In the genomic region with DNA sequence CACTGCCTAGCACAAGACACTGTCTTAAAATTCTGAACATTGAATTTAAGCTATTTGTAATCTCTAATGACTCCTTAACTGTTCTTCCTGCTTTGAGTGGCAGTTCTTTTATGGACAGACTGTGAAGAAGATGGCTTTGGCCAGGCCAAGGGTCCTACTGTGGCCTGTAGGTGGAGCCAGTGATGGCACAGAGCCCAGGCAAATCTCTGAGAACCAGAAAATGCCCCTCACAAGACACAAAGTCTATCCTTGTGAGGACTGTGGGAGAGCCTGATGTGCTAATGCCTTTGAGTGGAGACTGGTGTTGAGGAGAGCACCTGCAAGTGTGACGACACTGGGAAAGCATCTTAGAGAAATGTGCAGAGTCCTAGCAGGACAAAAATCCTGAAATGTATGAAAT, we compare ENCODE assay signal across 18 mouse cellular contexts. TPM values are rescaled to one million over a fixed set of nuclear protein-coding genes. Genes with fewer than 3 reads are reported as not detected.
DNase-seq lines count a peak whose midpoint lies in the region; ATAC-seq and TF ChIP-seq lines count a peak whose summit lies in the region.
"Had no signal": no experiment of that assay in that cellular context is flagged by ENCODE, and none has a peak within 500 bp of the region (broad histone marks: within the 10 kb centered on the region; RNA-seq: fewer than 3 reads in every experiment).

No protein-coding gene starts in this region.

- peak; percentile 45 for TF ChIP-seq CTCF in hindbrain, postnatal 0 days (IDR thresholded peaks at IDR 0.05; ENCODE audit: low read depth)
- peak; percentile 38 for TF ChIP-seq CTCF in liver, embryonic 14.5 days (IDR thresholded peaks at IDR 0.05; ENCODE audit: low read depth)
- TF ChIP-seq CTCF in MEL (IDR thresholded peaks at IDR 0.05 in 2 of 3, conservative IDR thresholded peaks at IDR 0.05 in 1 of 3; ENCODE audit: control insufficient read depth in 1 of 3, insufficient read depth in 1 of 3, low read depth in 2 of 3, low read length in 3 of 3, poor library complexity in 1 of 3, severe bottlenecking in 1 of 3), result peak; percentile 20 to 49 (median 32)

- TF ChIP-seq EP300 in liver, embryonic 14.5 days (IDR thresholded peaks at IDR 0.05; ENCODE audit: low read depth), result no peak
- TF ChIP-seq EP300 in MEL (IDR thresholded peaks at IDR 0.05; ENCODE audit: low read depth in 1 of 2, low read length in 2 of 2), result no peak

- no peak overlapping the region for H3K27ac ChIP-seq in hindbrain, postnatal 0 days
- H3K27ac ChIP-seq in hindbrain, embryonic 16.5 days (ENCODE audit: low read depth, low read length), result no peak overlapping the region
- no peak overlapping the region for H3K27ac ChIP-seq in liver, embryonic 14.5 days
- no peak overlapping the region for H3K27ac ChIP-seq in liver, embryonic 11.5 days (ENCODE audit: low read depth, low read length)
- no peak overlapping the region for H3K27ac ChIP-seq in MEL (ENCODE audit: control insufficient read depth, low read depth, low read length)
- H3K27ac ChIP-seq: embryonic facial prominence, embryonic 13.5 days; hindbrain, embryonic 10.5 days; kidney, embryonic 15.5 days; midbrain, embryonic 13.5 days; neural tube, embryonic 13.5 days; stomach, embryonic 15.5 days had no signal

- H3K27me3 ChIP-seq in hindbrain, postnatal 0 days (ENCODE audit: insufficient read depth, low read length), result no peaks in the 10 kb centered on the region
- H3K27me3 ChIP-seq in hindbrain, embryonic 16.5 days (replicated peaks; ENCODE audit: control insufficient read depth, insufficient read depth, low read length), result no peaks in the 10 kb centered on the region
- H3K27me3 ChIP-seq in liver, embryonic 14.5 days (ENCODE audit: control insufficient read depth, insufficient read depth, low read length), result no peaks in the 10 kb centered on the region
- no peaks in the 10 kb centered on the region for H3K27me3 ChIP-seq in liver, embryonic 11.5 days (replicated peaks; ENCODE audit: control insufficient read depth, insufficient read depth, low read length)
- H3K27me3 ChIP-seq in MEL (ENCODE audit: control insufficient read depth in 1 of 2, insufficient read depth in 2 of 2, low read length in 2 of 2), result no peaks in the 10 kb centered on the region
- H3K27me3 ChIP-seq: embryonic facial prominence, embryonic 13.5 days; kidney, embryonic 15.5 days; neural tube, embryonic 13.5 days; stomach, embryonic 15.5 days had no signal

- peak; percentile 44 for DNase-seq in cerebellum, adult 11-12 months
- DNase-seq in cerebellum, adult 11 months, result no peak
- DNase-seq in hindbrain, postnatal 0 days (ENCODE audit: low spot score), result no peak
- DNase-seq in liver, embryonic 14.5 days (ENCODE audit: low read depth in 3 of 3, low spot score in 3 of 3), result no peak
- DNase-seq in liver, embryonic 11.5 days (ENCODE audit: low spot score), result no peak
- DNase-seq in MEL (ENCODE audit: low read depth, low spot score), result no peak
- DNase-seq: adrenal gland, adult 2 months; right cerebral cortex, postnatal 14 days; spleen, adult 18-20 months; thymus, adult 2 months had no signal

- no peak; the same call in 1 of the 2 replicates for TF ChIP-seq RAD21 in MEL (IDR thresholded peaks at IDR 0.05; ENCODE audit: low read depth, low read length)

- ATAC-seq in hindbrain, postnatal 0 days, result no peak
- ATAC-seq in hindbrain, embryonic 16.5 days, result no peak
- ATAC-seq in liver, embryonic 14.5 days (ENCODE audit: insufficient read depth), result no peak
- no peak for ATAC-seq in liver, embryonic 11.5 days (replicated peaks; ENCODE audit: low FRiP score)
- no peak for ATAC-seq in activated CD4-positive, CD25-positive, alpha-beta regulatory T cell, adult 4 months
- ATAC-seq: midbrain, embryonic 13.5 days had no signal

- 85% methylated on average over 1 of the region's 1 CpGs for WGBS in hindbrain, postnatal 0 days
- 90% methylated on average over 1 of the region's 1 CpGs for WGBS in hindbrain, embryonic 16.5 days
- WGBS in liver, embryonic 14.5 days (ENCODE audit: insufficient replicate concordance), result 81% methylated on average over 1 of the region's 1 CpGs
- 89% methylated on average over 1 of the region's 1 CpGs for WGBS in liver, embryonic 11.5 days

- no peaks in the 10 kb centered on the region for H3K9me3 ChIP-seq in hindbrain, postnatal 0 days (ENCODE audit: low read length)
- H3K9me3 ChIP-seq in hindbrain, embryonic 16.5 days (ENCODE audit: control insufficient read depth, low read length), result no peaks in the 10 kb centered on the region
- H3K9me3 ChIP-seq in liver, embryonic 14.5 days (ENCODE audit: control insufficient read depth, low read length), result no peaks in the 10 kb centered on the region
- H3K9me3 ChIP-seq in liver, embryonic 11.5 days (ENCODE audit: control insufficient read depth, low read length), result no peaks in the 10 kb centered on the region
- H3K9me3 ChIP-seq in MEL (replicated peaks; ENCODE audit: insufficient read depth, low read length), result no peaks in the 10 kb centered on the region
- H3K9me3 ChIP-seq: embryonic facial prominence, embryonic 13.5 days; midbrain, embryonic 13.5 days; neural tube, embryonic 13.5 days; stomach, embryonic 15.5 days had no signal

- no peak overlapping the region for H3K4me2 ChIP-seq in hindbrain, postnatal 0 days (ENCODE audit: low read depth, low read length)
- no peak overlapping the region for H3K4me2 ChIP-seq in hindbrain, embryonic 16.5 days (ENCODE audit: low read length)
- H3K4me2 ChIP-seq in liver, embryonic 14.5 days (ENCODE audit: low read depth), result no peak overlapping the region
- no peak overlapping the region for H3K4me2 ChIP-seq in liver, embryonic 11.5 days
- H3K4me2 ChIP-seq: embryonic facial prominence, embryonic 13.5 days; kidney, embryonic 15.5 days; midbrain, embryonic 13.5 days; neural tube, embryonic 13.5 days; stomach, embryonic 15.5 days had no signal

- no peaks in the 10 kb centered on the region; the same call in 1 of the 2 replicates for H3K79me2 ChIP-seq in MEL (ENCODE audit: control insufficient read depth, insufficient read depth, low read length, poor library complexity)

- H3K4me3 ChIP-seq in hindbrain, postnatal 0 days (ENCODE audit: low read length), result no peak overlapping the region
- H3K4me3 ChIP-seq in hindbrain, embryonic 16.5 days (ENCODE audit: low read length), result no peak overlapping the region
- no peak overlapping the region for H3K4me3 ChIP-seq in liver, embryonic 14.5 days (ENCODE audit: insufficient read depth in 1 of 2, low read depth in 2 of 2, low read length in 2 of 2)
- no peak overlapping the region for H3K4me3 ChIP-seq in liver, embryonic 11.5 days (ENCODE audit: low read depth, low read length)
- no peak overlapping the region for H3K4me3 ChIP-seq in MEL (ENCODE audit: control insufficient read depth in 1 of 2, insufficient read depth in 1 of 2, low read depth in 2 of 2, low read length in 2 of 2)
- H3K4me3 ChIP-seq: embryonic facial prominence, embryonic 13.5 days; hindbrain, embryonic 10.5 days; kidney, embryonic 15.5 days; midbrain, embryonic 13.5 days; neural tube, embryonic 13.5 days; stomach, embryonic 15.5 days had no signal

- no peak overlapping the region for H3K9ac ChIP-seq in hindbrain, postnatal 0 days (replicated peaks; ENCODE audit: low read length)
- H3K9ac ChIP-seq in hindbrain, embryonic 16.5 days (ENCODE audit: low read depth, low read length), result no peak overlapping the region
- no peak overlapping the region for H3K9ac ChIP-seq in liver, embryonic 14.5 days (replicated peaks)
- H3K9ac ChIP-seq in liver, embryonic 11.5 days (ENCODE audit: low read depth, low read length), result no peak overlapping the region
- no peak overlapping the region for H3K9ac ChIP-seq in MEL (ENCODE audit: control insufficient read depth, low read depth, low read length, poor library complexity, severe bottlenecking)
- H3K9ac ChIP-seq: embryonic facial prominence, embryonic 13.5 days; kidney, embryonic 15.5 days; midbrain, embryonic 13.5 days; neural tube, embryonic 13.5 days; stomach, embryonic 15.5 days had no signal

- no peak for TF ChIP-seq POLR2A in MEL (IDR thresholded peaks at IDR 0.05; ENCODE audit: control insufficient read depth in 1 of 2, insufficient read depth in 1 of 2, low read depth in 1 of 2, low read length in 2 of 2, poor library complexity in 1 of 2)

- H3K36me3 ChIP-seq in hindbrain, postnatal 0 days (ENCODE audit: insufficient read depth, low read length), result no peaks in the 10 kb centered on the region
- no peaks in the 10 kb centered on the region for H3K36me3 ChIP-seq in hindbrain, embryonic 16.5 days (ENCODE audit: control insufficient read depth, insufficient read depth, low read length)
- H3K36me3 ChIP-seq in liver, embryonic 14.5 days (replicated peaks; ENCODE audit: control insufficient read depth, insufficient read depth, low read depth), result no peaks in the 10 kb centered on the region
- H3K36me3 ChIP-seq in liver, embryonic 11.5 days (ENCODE audit: control insufficient read depth, insufficient read depth, low read length), result no peaks in the 10 kb centered on the region; the same call in 1 of the 2 replicates
- H3K36me3 ChIP-seq in MEL (ENCODE audit: control insufficient read depth in 1 of 2, insufficient read depth in 2 of 2, low read length in 2 of 2), result peaks cover 0 to 10% of the 10 kb centered on the region in 2 experiments; a peak in 2 of 4 replicates
- H3K36me3 ChIP-seq: kidney, embryonic 15.5 days; midbrain, embryonic 13.5 days; stomach, embryonic 15.5 days had no signal

- peaks cover 6% of the 10 kb centered on the region; the same call in 1 of the 2 replicates for H3K4me1 ChIP-seq in hindbrain, postnatal 0 days (ENCODE audit: insufficient read depth, low read length)
- H3K4me1 ChIP-seq in hindbrain, embryonic 16.5 days (ENCODE audit: control insufficient read depth, insufficient read depth, low read depth, low read length), result peaks cover 16% of the 10 kb centered on the region
- H3K4me1 ChIP-seq in liver, embryonic 14.5 days (replicated peaks; ENCODE audit: control insufficient read depth in 2 of 2, insufficient read depth in 2 of 2, low read length in 1 of 2), result peaks cover 10 to 20% of the 10 kb centered on the region in 2 experiments
- H3K4me1 ChIP-seq in liver, embryonic 11.5 days (replicated peaks; ENCODE audit: control insufficient read depth, insufficient read depth, low read length), result peaks cover 4% of the 10 kb centered on the region; the same call in 1 of the 2 replicates
- H3K4me1 ChIP-seq in MEL (ENCODE audit: control insufficient read depth in 1 of 2, insufficient read depth in 2 of 2, low read length in 2 of 2), result peaks cover 7 to 11% of the 10 kb centered on the region in 2 experiments; a peak in 2 of 4 replicates

RNA-seq across cellular contexts. Expression of a gene that starts 2.2 kb away (rescaled TPM):
- total RNA-seq in hindbrain, postnatal 0 days (2014; rRNA removed), result 4.2 and 4.3 TPM in 2 replicates
- 0.97 and 1.3 TPM in 2 replicates for polyA plus RNA-seq in hindbrain, postnatal 0 days (2015; fragmentation: Nextera tagmentation; extraction: Ambion mirVana)
- polyA plus RNA-seq in hindbrain, embryonic 16.5 days (2015; fragmentation: Nextera tagmentation; extraction: Ambion mirVana), result 1.6 and 2.3 TPM in 2 replicates
- 2.3 and 2.4 TPM in 2 replicates for polyA plus RNA-seq in liver, embryonic 14.5 days (2012; rRNA removed)
- 0.11 and 0.34 TPM in 2 replicates for polyA plus RNA-seq in liver, embryonic 14.5 days (2014; fragmentation: Nextera tagmentation; extraction: Ambion mirVana)
- polyA plus RNA-seq in liver, embryonic 11.5 days (2014; fragmentation: Nextera tagmentation; extraction: Ambion mirVana), result 0.81 and 1.1 TPM in 2 replicates
- total RNA-seq in MEL (2012; rRNA removed), result 0.98 and 1.1 TPM in 2 replicates
- polyA plus RNA-seq in MEL (2012; ENCODE audit: insufficient read depth in 1 of 2, insufficient read length in 2 of 2, low read depth in 1 of 2, low replicate concordance in 2 of 2, missing spikeins in 1 of 2), result 1 to 10 TPM in 1 of 2 experiments, not detected in 1; 1.7 TPM
- 1 to 10 TPM; 1.5 to 2.5 TPM for polyA plus RNA-seq in activated CD4-positive, CD25-positive, alpha-beta regulatory T cell, adult 4 months (2017; shearing (Covaris generic))

RNA-seq across cellular contexts. Expression of a gene that starts 7.4 kb away (rescaled TPM):
- 5.3 and 5.4 TPM in 2 replicates for total RNA-seq in hindbrain, postnatal 0 days (2014; rRNA removed)
- polyA plus RNA-seq in hindbrain, postnatal 0 days (2015; fragmentation: Nextera tagmentation; extraction: Ambion mirVana), result 6.2 and 6.6 TPM in 2 replicates
- polyA plus RNA-seq in hindbrain, embryonic 16.5 days (2015; fragmentation: Nextera tagmentation; extraction: Ambion mirVana), result 9.0 and 9.2 TPM in 2 replicates
- polyA plus RNA-seq in liver, embryonic 14.5 days (2012; rRNA removed), result 4.5 and 4.8 TPM in 2 replicates
- polyA plus RNA-seq in liver, embryonic 14.5 days (2014; fragmentation: Nextera tagmentation; extraction: Ambion mirVana), result 5.6 and 5.8 TPM in 2 replicates
- 13.2 and 16.7 TPM in 2 replicates for polyA plus RNA-seq in liver, embryonic 11.5 days (2014; fragmentation: Nextera tagmentation; extraction: Ambion mirVana)
- total RNA-seq in MEL (2012; rRNA removed), result 16.9 and 17.3 TPM in 2 replicates
- polyA plus RNA-seq in MEL (2012; ENCODE audit: insufficient read depth in 1 of 2, insufficient read length in 2 of 2, low read depth in 1 of 2, low replicate concordance in 2 of 2, missing spikeins in 1 of 2), result 10 to 100 TPM in 1 of 2 experiments, not detected in 1; 31.9 TPM
- polyA plus RNA-seq in activated CD4-positive, CD25-positive, alpha-beta regulatory T cell, adult 4 months (2017; shearing (Covaris generic)), result under 1 TPM in 1 of 2 experiments, not detected in 1; 0.89 TPM

RNA-seq across cellular contexts. Expression of a gene that starts 19.3 kb away (rescaled TPM):
- 22.4 and 31.5 TPM in 2 replicates for total RNA-seq in hindbrain, postnatal 0 days (2014; rRNA removed)
- polyA plus RNA-seq in hindbrain, postnatal 0 days (2015; fragmentation: Nextera tagmentation; extraction: Ambion mirVana), result 39.0 and 40.9 TPM in 2 replicates
- polyA plus RNA-seq in hindbrain, embryonic 16.5 days (2015; fragmentation: Nextera tagmentation; extraction: Ambion mirVana), result 35.8 and 46.0 TPM in 2 replicates
- polyA plus RNA-seq in liver, embryonic 14.5 days (2012; rRNA removed), result 8.1 and 9.0 TPM in 2 replicates
- polyA plus RNA-seq in liver, embryonic 14.5 days (2014; fragmentation: Nextera tagmentation; extraction: Ambion mirVana), result 5.3 and 5.9 TPM in 2 replicates
- polyA plus RNA-seq in liver, embryonic 11.5 days (2014; fragmentation: Nextera tagmentation; extraction: Ambion mirVana), result 22.8 and 22.9 TPM in 2 replicates
- 8.2 and 10.5 TPM in 2 replicates for total RNA-seq in MEL (2012; rRNA removed)
- polyA plus RNA-seq in MEL (2012; ENCODE audit: insufficient read depth in 1 of 2, insufficient read length in 2 of 2, low read depth in 1 of 2, low replicate concordance in 2 of 2, missing spikeins in 1 of 2), result 10 to 100 TPM in 1 of 2 experiments, not detected in 1; 38.2 TPM
- polyA plus RNA-seq in activated CD4-positive, CD25-positive, alpha-beta regulatory T cell, adult 4 months (2017; shearing (Covaris generic)), result 10 to 100 TPM; 23.1 TPM

RNA-seq across cellular contexts. Expression of a gene that starts 20.0 kb away (rescaled TPM):
- 58.5 and 73.9 TPM in 2 replicates for total RNA-seq in hindbrain, postnatal 0 days (2014; rRNA removed)
- polyA plus RNA-seq in hindbrain, postnatal 0 days (2015; fragmentation: Nextera tagmentation; extraction: Ambion mirVana), result 17.7 and 18.6 TPM in 2 replicates
- 18.2 and 19.2 TPM in 2 replicates for polyA plus RNA-seq in hindbrain, embryonic 16.5 days (2015; fragmentation: Nextera tagmentation; extraction: Ambion mirVana)
- 5.6 and 6.1 TPM in 2 replicates for polyA plus RNA-seq in liver, embryonic 14.5 days (2012; rRNA removed)
- 0.75 and 1.5 TPM in 2 replicates for polyA plus RNA-seq in liver, embryonic 14.5 days (2014; fragmentation: Nextera tagmentation; extraction: Ambion mirVana)
- polyA plus RNA-seq in liver, embryonic 11.5 days (2014; fragmentation: Nextera tagmentation; extraction: Ambion mirVana), result 3.6 and 4.6 TPM in 2 replicates
- 3.2 and 4.5 TPM in 2 replicates for total RNA-seq in MEL (2012; rRNA removed)
- polyA plus RNA-seq in MEL (2012; ENCODE audit: insufficient read depth in 1 of 2, insufficient read length in 2 of 2, low read depth in 1 of 2, low replicate concordance in 2 of 2, missing spikeins in 1 of 2), result 10 to 100 TPM in 1 of 2 experiments, not detected in 1; 14.6 TPM
- 1 to 10 TPM; 1.1 to 1.7 TPM for polyA plus RNA-seq in activated CD4-positive, CD25-positive, alpha-beta regulatory T cell, adult 4 months (2017; shearing (Covaris generic))

RNA-seq across cellular contexts. Expression of a gene that starts 33.9 kb away (rescaled TPM):
- 28.8 and 41.8 TPM in 2 replicates for total RNA-seq in hindbrain, postnatal 0 days (2014; rRNA removed)
- 43.7 and 45.5 TPM in 2 replicates for polyA plus RNA-seq in hindbrain, postnatal 0 days (2015; fragmentation: Nextera tagmentation; extraction: Ambion mirVana)
- polyA plus RNA-seq in hindbrain, embryonic 16.5 days (2015; fragmentation: Nextera tagmentation; extraction: Ambion mirVana), result 40.9 and 50.2 TPM in 2 replicates
- 5.2 and 6.5 TPM in 2 replicates for polyA plus RNA-seq in liver, embryonic 14.5 days (2012; rRNA removed)
- 0.82 and 0.90 TPM in 2 replicates for polyA plus RNA-seq in liver, embryonic 14.5 days (2014; fragmentation: Nextera tagmentation; extraction: Ambion mirVana)
- 5.1 and 6.9 TPM in 2 replicates for polyA plus RNA-seq in liver, embryonic 11.5 days (2014; fragmentation: Nextera tagmentation; extraction: Ambion mirVana)
- total RNA-seq in MEL (2012; rRNA removed), result 0.19 and 0.75 TPM in 2 replicates
- 1 to 10 TPM in 1 of 2 experiments, not detected in 1; 2.4 TPM for polyA plus RNA-seq in MEL (2012; ENCODE audit: insufficient read depth in 1 of 2, insufficient read length in 2 of 2, low read depth in 1 of 2, low replicate concordance in 2 of 2, missing spikeins in 1 of 2)
- 1 to 10 TPM in 1 of 2 experiments, under 1 TPM in 1; 0.78 to 1.5 TPM for polyA plus RNA-seq in activated CD4-positive, CD25-positive, alpha-beta regulatory T cell, adult 4 months (2017; shearing (Covaris generic))
